Mouse (Mus musculus): ENCODE results near the gene Ankrd10.

- TF ChIP-seq CTCF (IDR thresholded peaks at IDR 0.05; ENCODE audit: borderline replicate concordance, extremely low read depth, insufficient read depth, insufficient read length) (no peak), POLR2A (IDR thresholded peaks at IDR 0.05; ENCODE audit: borderline replicate concordance, extremely low read depth, insufficient read depth, insufficient read length, poor library complexity, severe bottlenecking) (no peak)
Observed at GRCm38 (mm10) chr8:11570742-11571141, 64.8 kb downstream of the Ankrd10 start.

Data from brain, embryonic 14.5 days (tissue).